Mouse (Mus musculus): ENCODE results near the gene Tceal8.
A peak's percentile ranks its signal among the peaks of the same experiment; 100 is the strongest.

Gene Tceal8

DNA sequence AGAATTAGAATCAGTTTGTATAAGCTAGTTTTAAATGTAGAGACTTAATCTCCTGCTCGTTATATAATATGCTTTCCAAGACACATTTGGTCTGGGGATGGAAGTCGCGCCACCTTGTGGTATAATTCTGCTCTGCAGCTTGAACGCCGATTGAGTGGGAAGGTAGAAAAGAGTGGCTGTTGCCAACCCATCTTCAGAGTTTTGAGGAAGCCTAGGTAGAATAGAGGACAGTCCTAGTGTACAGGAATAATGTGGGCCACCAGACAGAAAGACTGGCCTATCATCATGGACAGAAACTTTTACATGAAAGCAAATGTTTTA is 44.4 kb downstream of the Tceal8 start:
- peak; percentile 53 for DNase-seq (ENCODE audit: low read depth, low spot score)

DNA sequence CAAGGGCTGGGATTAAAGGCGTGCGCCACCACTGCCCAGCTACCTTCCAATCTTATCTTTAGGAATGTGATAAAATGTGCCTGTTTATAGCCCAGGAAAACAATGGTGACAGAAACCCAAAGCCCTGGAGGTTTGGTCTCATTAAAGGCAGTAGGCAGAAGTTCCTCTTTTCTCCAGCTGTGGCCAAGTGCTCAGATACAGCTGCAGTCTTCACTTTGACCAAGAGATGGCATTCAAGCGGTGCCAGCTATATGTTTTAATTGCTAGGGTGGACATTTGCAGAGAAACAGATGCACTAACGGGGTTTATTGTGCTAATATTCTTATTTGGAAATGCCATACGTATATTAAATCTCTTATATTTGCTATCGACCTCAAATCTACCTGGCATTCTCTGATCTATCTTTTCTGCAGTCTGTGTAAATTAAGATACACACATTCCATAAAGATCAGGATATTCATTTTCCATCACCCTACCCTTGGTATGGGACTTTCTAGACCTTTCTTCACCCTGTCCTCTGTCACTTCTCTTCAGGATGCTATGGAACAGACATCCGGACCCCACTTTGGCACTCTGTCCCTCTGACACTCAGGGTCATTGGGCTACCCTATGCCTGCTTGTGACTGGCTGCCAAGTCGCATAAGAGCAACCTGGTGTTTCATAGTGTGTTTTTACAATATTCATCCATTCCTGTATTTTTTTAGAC is 45.0 kb downstream of the Tceal8 start:
- peak; percentile 40 for DNase-seq (ENCODE audit: low read depth, low spot score)
